Mouse (Mus musculus) cerebellum, adult 9-11 months (tissue): Measurements from ENCODE around the gene Mtmr3.

Experiments used
- DNase-seq: peaks from one replicate; pipeline ENCODE4 v3.0.0; 2022

Mtmr3 gene

GRCm38 (mm10) chr11:4506486-4506885 is 88.2 kb downstream of the Mtmr3 start:
- no peak for DNase-seq

- DNase-seq = no peak
Observed at GRCm38 (mm10) chr11:4502206-4502605, 92.5 kb downstream of the Mtmr3 start.

- DNase-seq = no peak
Observed at GRCm38 (mm10) chr11:4500826-4501225, 93.8 kb downstream of the Mtmr3 start.

GRCm38 (mm10) chr11:4500261-4500660 is 94.4 kb downstream of the Mtmr3 start:
- no peak for DNase-seq

- no peak for DNase-seq
Observed at GRCm38 (mm10) chr11:4499456-4499855, 95.2 kb downstream of the Mtmr3 start.

GRCm38 (mm10) chr11:4498774-4499173 is 95.9 kb downstream of the Mtmr3 start:
- no peak for DNase-seq

GRCm38 (mm10) chr11:4497501-4498118 is 97.1 kb downstream of the Mtmr3 start:
- DNase-seq = no peak

GRCm38 (mm10) chr11:4495021-4495540 is 99.6 kb downstream of the Mtmr3 start:
- no peak for DNase-seq

- no peak for DNase-seq
Observed at GRCm38 (mm10) chr11:4489207-4489606, 105.5 kb downstream of the Mtmr3 start.

- DNase-seq = no peak
Observed at GRCm38 (mm10) chr11:4488798-4489197, 105.9 kb downstream of the Mtmr3 start.

- DNase-seq = no peak
Observed at GRCm38 (mm10) chr11:4488367-4488766, 106.3 kb downstream of the Mtmr3 start.

- DNase-seq = peak; percentile 54
Observed at GRCm38 (mm10) chr11:4487401-4487965, 107.2 kb downstream of the Mtmr3 start.

GRCm38 (mm10) chr11:4484541-4484940 is 110.1 kb downstream of the Mtmr3 start:
- no peak for DNase-seq

GRCm38 (mm10) chr11:4482641-4483040 is 112.0 kb downstream of the Mtmr3 start:
- no peak for DNase-seq

GRCm38 (mm10) chr11:4476184-4476697 is 118.4 kb downstream of the Mtmr3 start:
- peak; percentile 43 for DNase-seq

- DNase-seq = no peak
Observed at GRCm38 (mm10) chr11:4472464-4473179, 122.0 kb downstream of the Mtmr3 start.

GRCm38 (mm10) chr11:4471734-4472133 is 122.9 kb downstream of the Mtmr3 start:
- no peak for DNase-seq

GRCm38 (mm10) chr11:4471251-4471650 is 123.4 kb downstream of the Mtmr3 start:
- DNase-seq = no peak

- DNase-seq = no peak
Observed at GRCm38 (mm10) chr11:4469091-4469490, 125.6 kb downstream of the Mtmr3 start.

GRCm38 (mm10) chr11:4467436-4467835 is 127.2 kb downstream of the Mtmr3 start:
- no peak for DNase-seq

- no peak for DNase-seq
Observed at GRCm38 (mm10) chr11:4466191-4466590, 128.5 kb downstream of the Mtmr3 start.

- DNase-seq = no peak
Observed at GRCm38 (mm10) chr11:4464616-4465015, 130.0 kb downstream of the Mtmr3 start.

- DNase-seq = no peak
Observed at GRCm38 (mm10) chr11:4464186-4464585, 130.5 kb downstream of the Mtmr3 start.

- DNase-seq = no peak
Observed at GRCm38 (mm10) chr11:4462868-4463267, 131.8 kb downstream of the Mtmr3 start.
